Mouse (Mus musculus) gonadal fat pad, adult 2 months (tissue): Measurements from ENCODE around the gene Eef1akmt2. TPM values are rescaled to one million over a fixed set of nuclear protein-coding genes. Genes with fewer than 3 reads are reported as not detected.

Experiments used
- DNase-seq: peaks from one replicate; pipeline ENCODE4 v3.0.0-alpha.2; 2012; ENCODE audit warnings: low read depth
- polyA plus RNA-seq: library from polyadenylated mRNA; depleted of rRNA; stranded (reverse); fragments of >200 nt; gene quantifications from 2 replicates; pipeline ENCODE4 v1.2.3, GENCODE M21; 2012; rRNA removed

Eef1akmt2 gene
- 7.6 and 14.7 TPM in 2 replicates for polyA plus RNA-seq

DNA sequence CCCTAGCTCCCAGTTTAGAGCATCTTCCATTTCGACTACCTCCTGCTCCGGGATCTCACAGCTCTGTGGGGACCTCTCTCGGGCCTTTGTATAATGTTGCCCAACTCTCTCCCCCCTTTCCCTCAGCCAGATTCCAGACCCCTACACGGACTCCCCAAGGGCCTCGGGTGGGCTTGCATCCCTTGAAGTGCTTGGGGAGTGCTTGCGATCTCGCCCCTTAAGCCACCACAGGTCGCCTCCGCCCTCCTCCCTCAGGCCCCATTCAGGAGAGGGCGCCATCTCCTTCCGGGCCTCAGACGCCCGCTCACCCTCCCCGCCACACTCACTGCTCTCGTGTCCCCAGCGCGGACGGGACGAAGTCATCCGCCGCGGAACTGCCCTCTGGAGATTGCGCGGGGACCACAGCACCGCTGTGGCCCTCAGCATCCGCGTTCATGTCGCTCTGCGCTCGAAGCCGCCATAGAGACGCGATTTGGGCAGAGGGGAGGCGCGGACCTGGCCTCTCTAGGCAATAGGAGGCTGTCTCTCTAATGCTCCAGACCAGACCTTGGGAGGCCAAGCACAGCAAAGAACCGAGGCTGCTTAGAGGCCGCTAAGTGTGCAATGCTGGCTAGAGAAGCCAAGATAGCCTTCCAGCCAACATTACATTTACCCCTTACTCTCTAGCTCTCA lies at the start of gene Eef1akmt2:
Gene Eef1akmt2 (minus strand): TSS at position 501 of the 672 bp plus-strand sequence.
- no peak for DNase-seq

DNA sequence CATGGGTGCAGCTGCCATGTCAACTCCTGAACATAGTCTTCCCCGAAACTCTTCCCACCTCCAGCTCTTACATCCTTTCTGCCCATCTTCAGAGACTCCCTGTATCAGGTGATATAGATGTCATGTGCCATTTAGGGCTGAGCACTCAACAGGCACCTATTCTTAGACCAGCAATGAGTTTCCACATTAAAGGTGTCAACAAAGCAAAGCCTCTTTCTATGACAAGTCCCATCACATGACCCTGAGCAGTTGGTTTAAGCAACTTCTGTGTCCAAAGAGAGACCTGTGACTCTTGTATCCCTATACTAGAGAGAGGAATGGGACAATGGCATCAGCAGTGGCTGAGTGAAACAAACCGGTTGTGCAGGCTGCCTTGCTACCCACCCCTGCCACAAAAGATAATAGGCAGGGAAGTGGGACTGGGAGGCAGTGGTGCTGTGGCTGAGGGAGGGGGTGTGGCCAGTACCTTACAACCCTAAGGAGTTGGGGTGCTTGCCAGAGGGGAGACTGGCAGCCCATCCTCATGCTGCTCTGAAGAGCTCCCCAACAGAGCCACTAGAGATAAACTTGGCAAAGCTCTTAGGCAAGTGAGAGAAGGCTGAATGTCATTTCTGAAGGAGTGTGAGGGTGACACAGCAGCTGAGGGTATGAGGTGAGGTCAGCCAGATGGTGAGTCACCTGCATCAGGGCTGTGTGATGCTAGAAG lies 48.5 kb upstream of the Eef1akmt2 start:
- DNase-seq = no peak

- no peak for DNase-seq
Observed at GRCm38 (mm10) chr7:132898234-132898633, 45.8 kb upstream of the Eef1akmt2 start.

DNA sequence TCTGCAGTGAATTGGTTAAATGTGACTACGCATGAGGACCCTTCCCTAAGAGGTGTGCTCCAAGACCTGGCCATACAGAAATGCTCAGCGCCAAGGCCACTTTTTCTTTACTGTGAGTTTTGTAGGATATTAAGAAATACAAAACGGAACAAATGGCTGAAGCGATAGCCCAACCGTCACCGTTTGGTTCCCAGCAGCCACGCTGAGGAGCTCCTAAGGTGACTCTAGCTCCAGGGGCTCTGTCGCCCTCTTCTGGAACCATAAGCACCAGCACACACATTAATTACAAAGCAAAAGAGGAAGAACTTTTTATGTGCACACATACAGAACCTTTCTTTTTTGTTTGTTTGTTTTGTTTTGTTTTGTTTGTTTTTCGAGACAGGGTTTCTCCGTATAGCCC lies 44.8 kb upstream of the Eef1akmt2 start:
- no peak for DNase-seq

GRCm38 (mm10) chr7:132896206-132896815 lies 43.8 kb upstream of the Eef1akmt2 start:
- DNase-seq = no peak

DNA sequence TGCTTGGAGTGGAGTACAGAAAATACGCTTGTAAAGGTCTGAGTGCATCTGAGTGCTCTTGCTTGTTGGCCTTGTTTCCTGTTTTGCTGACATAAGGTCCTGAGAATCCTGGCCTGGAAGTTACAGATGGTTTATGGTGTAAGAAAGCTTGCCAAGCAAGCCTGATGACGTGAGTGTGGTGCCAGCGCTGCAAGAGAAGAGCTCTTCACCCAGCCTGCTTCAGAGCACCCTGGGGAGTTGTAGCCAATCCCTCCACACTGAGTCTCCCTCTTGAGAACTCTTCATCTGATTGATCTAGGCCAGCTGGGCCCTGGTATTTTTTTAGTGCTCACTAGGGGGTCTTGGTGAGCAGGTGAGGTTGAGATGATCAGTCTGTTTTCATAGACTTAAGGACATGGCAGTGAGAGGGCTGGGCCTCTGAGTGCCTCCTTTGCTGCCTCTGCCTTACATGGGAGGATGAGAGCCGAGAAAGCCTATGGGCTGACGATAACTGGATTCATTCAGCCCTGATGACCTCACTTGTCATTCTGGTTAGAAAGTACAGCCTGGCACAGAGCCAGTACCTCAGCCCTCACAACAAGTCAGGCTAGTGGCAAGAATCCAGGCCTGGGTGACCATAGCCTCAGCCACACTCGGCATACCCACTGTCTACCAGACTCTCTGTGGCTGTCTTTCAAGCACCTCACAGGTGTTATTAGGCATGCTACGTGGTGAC lies 42.5 kb upstream of the Eef1akmt2 start:
- DNase-seq = no peak

DNA sequence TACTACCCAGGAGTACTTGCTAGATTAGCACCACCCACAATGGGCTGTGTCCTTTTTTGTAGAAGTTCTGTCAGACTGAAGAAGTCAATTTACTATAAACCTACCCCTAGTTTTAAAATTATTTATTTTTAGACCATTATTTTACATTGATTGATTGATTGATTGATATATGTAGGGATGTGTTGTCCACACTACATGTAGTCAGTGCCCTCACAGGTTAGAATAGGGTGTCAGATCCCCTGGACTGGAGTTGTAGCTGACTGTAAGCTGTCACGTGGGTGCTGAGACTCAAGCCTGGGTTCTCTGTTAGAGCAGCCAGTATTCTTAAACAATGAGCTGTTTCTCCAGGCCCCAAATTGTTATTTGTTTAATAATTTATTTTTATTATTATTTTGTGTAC lies 40.9 kb upstream of the Eef1akmt2 start:
- DNase-seq = no peak

- DNase-seq = no peak
Observed at GRCm38 (mm10) chr7:132892806-132893205, 40.3 kb upstream of the Eef1akmt2 start.

DNA sequence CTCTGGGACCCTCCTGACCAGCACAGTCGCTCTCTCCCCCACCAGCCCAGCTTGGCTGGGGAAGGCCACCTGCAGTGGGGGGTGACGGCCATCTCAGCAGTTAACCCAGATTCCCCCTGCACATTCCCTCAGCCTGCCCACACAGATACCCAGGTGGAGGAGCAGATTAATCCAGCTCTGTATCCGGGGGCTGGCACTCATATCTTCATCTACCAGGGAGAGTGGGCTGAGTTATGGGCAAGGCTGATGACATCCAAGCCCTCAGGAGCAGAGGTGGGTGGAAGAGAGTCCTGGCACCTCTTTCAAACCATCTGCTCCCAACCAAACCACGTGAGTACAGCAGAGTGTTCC lies 39.8 kb upstream of the Eef1akmt2 start:
- DNase-seq = no peak

DNA sequence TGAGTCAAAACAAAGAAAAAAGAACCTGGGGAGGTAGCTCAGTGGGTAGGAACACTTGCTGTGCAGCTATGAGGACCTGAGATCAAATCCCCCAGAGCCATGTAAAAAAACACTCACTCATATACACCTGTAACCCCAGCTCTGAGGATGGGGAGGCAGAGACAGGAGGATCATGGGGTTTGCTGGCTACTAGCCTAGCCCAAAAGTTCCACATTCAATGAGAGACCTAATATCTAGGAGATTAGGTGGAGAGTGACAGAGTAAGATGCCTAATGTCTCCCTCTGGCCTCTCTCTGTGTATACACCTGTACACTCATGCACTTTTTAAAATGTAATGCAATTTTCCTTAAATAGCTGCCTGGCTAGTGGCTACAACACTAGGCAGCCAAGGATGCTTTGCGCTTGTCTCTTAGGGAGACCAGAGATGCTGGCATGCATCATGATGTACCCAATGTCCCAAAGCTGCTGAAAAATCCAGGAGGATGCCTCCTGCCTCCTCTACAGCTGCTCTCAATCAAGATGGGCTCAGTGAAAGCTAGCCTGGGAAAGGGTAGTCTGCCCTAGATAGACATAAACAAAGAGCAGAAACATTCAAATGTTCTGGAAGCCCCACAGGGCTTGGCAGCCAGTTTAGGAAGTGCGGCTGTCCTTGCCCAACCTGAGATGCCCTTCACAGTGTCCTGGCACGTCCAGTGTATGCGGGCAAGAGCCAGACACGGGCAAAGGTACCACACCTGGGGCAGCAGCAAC lies 39.3 kb upstream of the Eef1akmt2 start:
- no peak for DNase-seq

DNA sequence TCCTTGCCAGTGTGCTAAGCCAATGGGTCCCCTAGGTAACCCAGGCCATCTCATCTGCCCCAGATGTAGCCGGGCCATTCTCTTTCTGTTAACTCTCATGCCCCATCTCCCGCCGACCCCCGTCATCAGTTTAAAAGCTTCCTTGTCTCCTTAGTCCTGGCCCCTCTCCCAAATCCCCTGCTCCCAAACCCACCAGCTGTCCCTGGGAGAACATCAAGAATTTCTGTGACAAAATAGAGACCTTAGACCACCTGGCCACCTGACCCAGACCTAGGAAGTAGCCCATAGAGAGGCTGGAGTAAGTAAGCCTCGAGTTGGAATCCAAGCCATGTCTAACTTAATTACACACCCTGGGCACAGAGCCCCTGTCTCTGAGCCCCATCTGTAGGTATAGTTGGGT lies 37.7 kb upstream of the Eef1akmt2 start:
- no peak for DNase-seq

- DNase-seq = no peak
Observed at GRCm38 (mm10) chr7:132889691-132890090, 37.2 kb upstream of the Eef1akmt2 start.

GRCm38 (mm10) chr7:132888518-132889249 lies 36.2 kb upstream of the Eef1akmt2 start:
- no peak for DNase-seq

GRCm38 (mm10) chr7:132888052-132888451 lies 35.6 kb upstream of the Eef1akmt2 start:
- no peak for DNase-seq

DNA sequence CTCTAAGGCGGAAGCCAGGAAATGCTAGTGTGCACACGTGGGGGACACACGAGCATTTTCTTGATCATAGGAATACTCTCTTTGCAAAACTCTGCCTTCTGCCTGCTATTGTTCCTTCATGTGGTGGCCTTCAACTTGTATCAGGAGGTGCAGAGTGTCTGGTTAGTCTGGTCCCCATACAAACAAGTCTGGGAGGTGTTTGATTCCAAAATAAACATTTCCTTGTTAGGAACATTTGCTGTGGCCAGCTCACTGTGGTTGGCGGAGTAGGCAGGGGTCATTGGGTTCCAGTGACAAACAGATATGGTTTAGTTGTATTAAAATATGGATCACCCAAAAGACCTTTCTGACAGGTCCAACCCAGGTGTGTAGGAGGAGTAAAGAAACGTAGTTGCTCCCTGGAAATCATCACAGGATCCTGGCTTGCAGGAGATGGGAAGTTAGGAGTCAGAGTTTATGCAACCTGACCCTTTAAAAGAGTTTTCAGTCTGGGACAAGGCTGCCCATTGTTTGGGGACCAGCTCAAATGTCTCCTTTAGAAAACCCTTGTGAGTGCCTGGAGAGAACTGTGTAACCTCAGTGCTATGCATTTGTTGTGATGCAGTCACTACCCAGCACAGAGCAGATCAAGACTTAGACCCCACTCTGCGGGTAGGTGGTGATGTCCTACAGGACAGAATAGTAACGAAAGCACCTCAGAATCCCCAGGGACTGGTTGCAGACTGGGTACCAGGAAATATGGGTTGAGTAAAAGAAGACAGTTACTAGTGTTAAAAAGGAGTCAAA lies 34.7 kb upstream of the Eef1akmt2 start:
- no peak for DNase-seq

DNA sequence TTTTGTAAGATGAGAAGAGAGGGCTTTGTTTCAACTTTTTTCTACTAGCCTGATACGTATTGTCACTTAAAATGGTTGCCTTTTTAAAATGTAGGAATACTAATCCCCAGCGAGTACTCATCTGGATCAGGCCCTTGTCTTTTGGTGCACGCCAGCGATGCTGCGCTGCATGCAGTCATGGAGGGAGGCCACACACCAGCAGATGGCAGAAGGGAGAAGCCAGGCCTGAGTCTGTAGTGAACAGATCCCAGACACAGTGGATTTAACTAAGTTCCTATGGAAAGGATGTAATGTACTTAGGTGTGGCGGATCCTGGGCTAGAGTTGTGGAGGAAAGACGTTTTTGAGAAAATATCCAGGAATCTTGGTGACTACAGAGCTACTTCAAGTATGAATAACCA lies 31.6 kb upstream of the Eef1akmt2 start:
- DNase-seq = no peak

GRCm38 (mm10) chr7:132882343-132882742 lies 29.9 kb upstream of the Eef1akmt2 start:
- no peak for DNase-seq

- DNase-seq = no peak
Observed at GRCm38 (mm10) chr7:132880276-132880675, 27.8 kb upstream of the Eef1akmt2 start.

DNA sequence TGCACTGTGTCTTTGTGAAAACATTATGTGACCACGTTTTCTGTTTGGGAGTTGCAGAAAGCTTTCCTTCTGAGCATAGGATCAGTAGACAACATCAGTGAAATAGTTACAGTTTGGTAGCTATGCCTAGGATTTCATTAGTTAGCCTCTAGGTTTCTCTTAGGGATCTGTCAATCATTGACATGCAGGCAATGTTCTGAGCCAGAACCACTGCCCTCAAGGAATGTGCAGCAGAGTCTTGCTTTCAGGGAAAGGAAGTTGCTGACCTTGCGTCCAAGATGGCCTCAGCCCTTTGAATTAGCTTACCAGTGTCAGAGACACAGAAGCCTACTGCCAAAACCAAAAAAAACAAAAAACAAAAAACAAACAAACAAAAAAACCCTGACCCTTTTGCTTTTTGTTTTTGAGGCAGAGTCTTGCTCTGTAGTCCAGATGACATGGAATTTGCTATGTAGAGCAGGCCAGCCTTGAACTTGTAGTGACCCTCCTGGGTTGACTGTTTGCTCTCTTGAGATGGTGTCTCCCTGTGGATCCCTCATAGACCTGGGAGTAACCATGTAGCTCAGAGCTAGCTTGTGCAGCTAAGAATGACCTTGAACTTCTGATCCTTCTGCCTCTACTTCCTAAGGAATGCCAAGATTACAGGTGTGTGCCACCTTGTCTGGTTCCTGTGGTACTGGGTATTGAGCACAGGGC lies 23.1 kb upstream of the Eef1akmt2 start:
- no peak for DNase-seq

DNA sequence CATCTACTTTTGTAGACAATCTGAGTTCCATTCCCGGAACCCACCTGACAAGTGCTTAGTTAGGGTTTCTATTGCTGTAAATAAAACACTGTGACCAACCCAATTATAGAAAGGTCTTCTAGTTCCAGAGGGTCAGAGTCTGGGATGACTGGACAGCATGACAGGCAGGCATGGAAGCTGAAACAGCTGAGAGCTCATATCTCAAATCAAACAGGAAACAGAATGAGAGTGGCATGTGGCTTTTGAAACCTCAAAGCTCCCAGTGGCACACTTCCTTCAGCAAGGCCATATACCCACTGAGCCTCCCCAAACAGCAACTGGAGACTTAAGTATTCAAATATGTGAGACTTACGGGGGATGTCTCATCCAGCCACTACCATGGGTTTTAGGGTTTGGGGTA lies 20.6 kb upstream of the Eef1akmt2 start:
- DNase-seq = no peak
